Mouse (Mus musculus) lung, adult 18-20 months (tissue): ENCODE results near the gene Ano2.
A peak's percentile ranks its signal among the peaks of the same experiment; 100 is the strongest.

Experiments
- DNase-seq, 2 experiments: peaks; one replicate each; pipeline ENCODE4 v3.0.0; 2022; ENCODE audit warnings: mixed read lengths in 2 of 2

Gene Ano2

DNA sequence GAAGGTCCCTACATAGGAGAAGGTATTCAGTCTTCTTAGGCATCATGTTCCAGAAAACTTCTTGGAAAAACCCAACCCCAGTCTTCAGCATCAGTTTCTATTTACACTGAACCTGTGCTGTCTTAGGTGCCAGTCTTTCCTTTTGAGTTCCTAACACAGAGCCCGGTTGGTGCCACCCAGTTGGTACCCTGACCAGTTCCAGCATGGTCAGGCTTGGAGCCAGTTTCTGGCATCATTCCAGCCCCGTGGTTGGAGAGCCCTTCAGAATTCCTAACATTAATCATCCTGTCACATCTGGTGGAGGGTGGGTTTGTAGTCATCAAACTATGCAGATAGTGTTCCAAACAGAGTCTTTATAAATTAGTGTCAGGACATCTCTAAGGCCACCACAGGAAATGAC lies 234.8 kb downstream of the Ano2 start:
- no peak for DNase-seq

DNA sequence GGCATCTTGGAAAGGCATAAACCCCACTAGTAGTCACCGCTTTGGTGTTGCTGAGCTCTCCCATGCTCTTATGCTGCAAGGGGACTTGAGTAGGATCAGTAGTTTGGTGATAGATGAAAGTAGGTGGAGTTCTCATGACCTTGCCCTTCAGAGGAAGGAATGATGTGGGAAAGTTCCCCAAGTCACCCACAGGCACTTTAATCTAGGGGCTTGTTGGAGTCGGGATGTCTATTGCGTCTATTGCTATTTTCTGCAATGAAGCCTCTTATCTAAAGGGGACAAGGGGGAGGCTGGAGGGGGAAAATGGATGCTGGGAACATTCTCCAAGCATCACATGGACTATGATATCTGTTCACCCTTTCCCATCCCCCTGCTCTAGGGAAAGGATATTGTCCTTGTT lies 235.6 kb downstream of the Ano2 start:
- no peak for DNase-seq

DNA sequence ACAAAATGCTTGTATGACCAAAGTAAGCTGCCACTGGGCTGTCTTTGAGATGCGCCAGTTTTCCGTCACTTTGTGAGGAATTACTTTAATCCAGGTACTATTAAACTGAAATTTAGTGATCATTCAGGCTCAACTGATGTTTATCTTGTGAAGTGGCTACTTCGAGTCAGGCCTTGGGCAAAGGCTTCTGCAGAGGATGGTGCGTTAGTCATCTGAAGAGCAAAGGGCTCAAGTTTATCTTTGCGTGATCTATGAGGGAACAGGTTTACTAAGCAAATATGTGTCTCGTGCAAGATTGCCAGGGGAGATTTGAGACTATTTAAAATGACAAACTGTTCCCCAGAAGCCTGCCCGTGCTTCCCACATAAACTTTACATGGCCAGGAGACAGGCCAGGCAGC lies 241.7 kb downstream of the Ano2 start:
- no peak for DNase-seq

DNA sequence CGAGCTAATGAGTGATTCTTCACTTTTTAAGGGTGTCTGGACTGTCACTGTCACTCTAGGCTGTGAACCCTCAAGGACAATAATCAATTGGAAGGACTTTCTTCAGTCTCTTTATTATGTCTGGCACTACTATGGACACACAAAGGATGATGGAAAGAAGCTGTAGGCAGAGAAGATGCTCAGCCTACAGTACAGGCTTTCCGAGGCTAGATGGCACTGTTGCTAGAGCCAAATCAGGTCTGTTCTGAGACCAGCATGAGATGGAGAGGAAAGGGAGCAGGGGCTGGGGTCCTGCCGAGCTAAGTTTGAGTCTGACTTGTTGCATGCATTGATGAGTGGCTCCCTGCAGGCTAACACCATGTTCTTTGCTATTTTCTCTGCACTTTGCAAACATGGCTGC lies 264.7 kb downstream of the Ano2 start:
- DNase-seq = peak in 1 of 2 experiments; percentile 6

DNA sequence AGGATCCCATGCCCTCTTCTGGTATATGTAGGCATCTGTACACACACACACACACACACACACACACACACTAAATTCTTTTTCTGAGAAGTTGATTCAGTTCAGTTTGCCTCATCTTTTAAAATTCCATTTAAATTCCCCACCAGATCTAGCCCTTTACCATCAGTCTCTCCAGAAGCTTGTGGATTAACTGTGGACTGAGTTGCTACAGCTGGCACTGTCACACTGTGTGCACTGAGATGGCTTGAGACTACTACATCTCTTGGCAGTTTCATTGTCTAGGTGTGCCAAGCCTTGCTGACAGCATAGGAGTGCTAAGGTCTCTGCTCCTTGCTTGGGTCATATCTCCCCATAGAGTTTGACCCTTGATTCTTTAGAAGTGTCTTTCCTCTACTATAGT lies 283.3 kb downstream of the Ano2 start:
- DNase-seq = peak; percentile 6 to 34

DNA sequence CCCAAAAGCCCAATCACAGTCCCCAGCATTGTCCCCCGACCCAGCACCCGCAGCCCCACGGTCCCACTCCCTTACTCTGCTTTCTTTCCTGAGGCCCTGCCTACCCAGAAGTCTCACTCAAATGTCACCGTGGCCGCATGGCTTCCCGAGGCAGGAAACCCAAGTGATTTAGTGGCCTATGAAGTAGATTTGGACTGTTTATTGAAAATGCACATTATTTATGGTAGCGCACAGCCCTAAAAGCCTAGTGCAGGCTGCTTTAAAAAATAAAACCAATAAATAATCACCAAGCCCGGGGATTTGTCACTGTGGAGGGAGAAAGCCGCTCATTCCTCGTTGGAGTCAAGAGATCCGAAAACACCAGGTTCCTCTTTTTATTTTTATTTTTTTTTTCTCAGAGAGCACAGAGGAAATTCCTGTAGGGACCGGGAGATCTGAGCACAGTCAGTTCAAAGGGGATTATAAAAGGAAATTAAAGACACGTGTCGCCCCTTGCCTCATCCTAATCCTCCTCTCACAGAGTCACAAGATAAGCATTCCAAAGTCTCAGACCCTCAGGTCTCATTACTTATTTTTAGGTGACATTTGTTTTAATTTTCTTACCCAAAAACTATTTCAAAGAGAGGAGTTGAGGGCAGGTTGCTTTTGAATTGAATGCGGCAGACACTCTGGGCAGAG lies 285.7 kb downstream of the Ano2 start:
- no peak for DNase-seq

DNA sequence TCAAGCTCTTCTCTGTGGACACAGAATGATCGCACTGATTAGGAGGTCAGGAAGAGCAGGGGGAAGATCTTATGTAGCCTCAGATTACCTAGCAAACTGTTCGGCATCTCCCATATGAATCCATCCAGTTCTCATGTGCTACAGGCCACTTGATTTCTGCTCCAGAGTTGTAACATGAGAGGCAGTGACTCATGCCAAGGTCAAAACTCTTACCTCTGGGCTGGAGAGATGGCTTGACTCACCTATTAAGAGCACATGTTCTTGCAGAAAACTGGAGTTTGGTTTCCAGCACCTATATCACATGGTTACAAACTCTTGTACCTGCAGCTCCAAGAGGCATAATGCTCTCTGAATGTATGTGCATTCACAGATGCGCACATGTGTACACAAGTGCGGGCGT lies 289.4 kb downstream of the Ano2 start:
- DNase-seq = peak in 1 of 2 experiments; percentile 46

DNA sequence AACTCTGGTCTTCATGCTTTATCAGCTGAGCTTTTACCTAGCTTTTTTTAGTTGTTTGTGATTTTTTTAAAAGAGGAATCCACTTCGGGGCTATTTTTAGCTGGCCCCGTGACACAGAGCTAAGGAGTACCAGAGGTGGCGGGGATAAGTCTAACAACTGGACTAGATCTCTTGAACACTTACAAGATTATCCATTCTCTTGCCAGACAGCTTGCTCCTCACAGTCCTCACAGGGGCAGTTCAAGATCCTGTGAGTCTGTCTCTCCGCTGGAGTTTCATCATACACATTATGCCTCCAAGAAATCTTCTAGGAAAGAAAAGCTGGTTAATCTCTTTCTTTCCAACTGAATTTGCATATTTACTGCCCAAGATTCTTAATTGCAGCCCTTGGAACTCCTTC lies 293.8 kb downstream of the Ano2 start:
- peak in 1 of 2 experiments; percentile 9 for DNase-seq

DNA sequence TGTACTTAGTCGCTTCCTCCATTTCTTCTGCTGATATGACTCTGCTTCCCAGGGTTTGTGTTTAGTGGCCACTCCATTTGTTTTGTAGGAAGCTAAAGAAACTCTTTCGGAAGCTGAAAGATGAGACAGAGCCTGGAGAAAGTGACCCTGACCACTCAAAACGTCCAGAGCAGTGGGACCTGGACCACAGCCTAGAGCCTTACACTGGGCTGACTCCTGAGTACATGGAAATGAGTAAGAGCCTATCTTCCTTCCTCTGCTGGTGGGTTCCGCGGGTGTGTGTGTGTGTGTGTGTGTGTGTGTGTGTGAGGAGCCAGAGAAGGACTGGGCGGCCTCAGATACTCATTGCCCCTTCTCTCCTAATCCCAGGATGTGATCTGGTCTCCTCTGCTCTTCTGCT lies 302.5 kb downstream of the Ano2 start:
- no peak for DNase-seq

DNA sequence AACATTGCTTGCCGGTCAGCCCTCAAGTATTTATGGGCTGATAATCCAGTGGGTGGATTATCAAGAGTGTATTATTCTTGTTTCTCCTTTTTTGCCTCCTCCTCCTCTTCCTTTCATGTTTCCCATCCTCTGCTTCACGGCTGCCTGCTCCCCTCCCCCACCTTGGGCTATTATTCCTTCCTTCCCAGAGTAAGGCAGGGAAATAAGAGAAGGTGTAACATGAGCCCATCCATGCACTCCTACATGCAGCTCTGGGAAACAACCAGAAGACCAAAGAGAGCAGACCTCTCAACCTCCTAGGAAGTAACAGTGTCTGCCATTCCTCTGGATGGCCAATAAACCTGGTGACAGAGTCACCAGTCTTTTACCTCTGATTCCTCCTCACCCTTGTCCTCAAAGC lies 311.6 kb downstream of the Ano2 start:
- no peak for DNase-seq

DNA sequence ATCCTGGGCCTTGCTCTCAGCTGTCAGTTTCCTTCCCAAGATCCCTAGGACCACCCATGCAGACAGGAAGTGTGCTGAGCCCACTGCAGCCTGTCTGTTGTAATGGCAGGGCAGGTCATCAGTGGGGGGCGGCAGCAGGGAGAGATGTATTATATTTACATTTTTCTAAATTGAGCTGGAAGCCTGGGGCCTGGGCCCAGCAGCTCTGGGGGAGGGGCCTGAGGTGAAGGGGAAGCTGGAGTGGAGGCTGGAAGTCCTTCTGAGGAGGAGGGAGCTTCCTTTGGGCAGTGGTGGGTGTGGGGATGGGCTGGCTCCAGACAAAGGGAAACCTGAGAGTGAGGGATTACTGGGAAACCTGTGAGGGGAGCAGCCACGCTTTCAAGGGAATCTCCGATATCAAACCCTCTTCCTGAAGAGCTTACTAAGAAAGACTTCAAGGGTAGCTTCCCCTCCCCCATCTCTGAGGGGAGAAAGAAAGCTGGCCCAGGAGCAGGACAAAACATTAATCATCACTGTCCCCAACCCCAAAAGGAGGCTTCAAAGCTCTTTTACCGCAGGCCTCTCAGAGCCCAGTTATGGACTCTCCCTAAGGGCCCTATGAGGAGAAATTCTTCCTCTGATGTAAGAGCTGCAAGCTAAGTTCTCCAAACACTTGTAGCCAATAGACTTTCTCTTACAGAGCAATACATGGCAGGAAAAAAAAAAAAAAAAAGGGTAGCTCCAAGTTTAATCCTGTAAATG lies 313.0 kb downstream of the Ano2 start:
- no peak for DNase-seq

DNA sequence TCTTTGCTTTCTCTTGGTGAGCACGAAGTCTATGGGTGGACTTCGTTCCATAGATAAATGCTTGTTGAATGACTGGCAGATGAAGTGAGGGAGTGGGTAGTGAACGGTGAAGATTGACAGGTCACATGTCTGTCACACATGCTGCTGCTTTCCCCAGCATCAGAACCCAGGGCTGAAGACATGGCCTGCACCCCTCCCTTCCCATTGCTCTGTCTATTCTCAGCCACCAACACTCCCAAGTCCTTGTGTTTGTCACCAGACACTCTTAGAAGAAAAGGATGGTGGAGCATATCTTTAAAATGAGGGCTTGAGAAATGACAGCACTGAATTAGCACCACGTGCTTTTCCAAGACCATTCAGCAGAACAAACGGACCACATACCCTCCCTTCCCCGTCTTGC lies 316.4 kb downstream of the Ano2 start:
- DNase-seq = no peak

DNA sequence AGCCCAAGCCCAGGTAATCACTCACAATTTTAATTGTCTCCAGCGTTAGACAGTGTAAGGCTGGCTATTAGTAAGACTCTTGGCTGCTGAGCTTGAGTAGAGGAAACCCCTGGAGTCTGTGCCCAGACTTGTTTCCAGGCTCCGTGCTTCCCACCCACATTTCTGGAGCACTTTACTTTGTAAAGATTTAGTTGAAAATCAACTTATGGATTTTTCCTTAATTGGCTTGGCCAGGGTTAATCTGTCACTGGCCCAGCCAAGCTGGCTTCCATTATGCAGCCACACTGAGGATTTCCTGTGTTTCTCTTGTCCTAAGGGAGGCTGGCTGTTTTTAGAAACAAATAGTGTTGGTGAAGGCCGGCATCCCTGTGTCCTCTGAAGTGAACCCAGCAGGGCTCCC lies 318.9 kb downstream of the Ano2 start:
- no peak for DNase-seq

DNA sequence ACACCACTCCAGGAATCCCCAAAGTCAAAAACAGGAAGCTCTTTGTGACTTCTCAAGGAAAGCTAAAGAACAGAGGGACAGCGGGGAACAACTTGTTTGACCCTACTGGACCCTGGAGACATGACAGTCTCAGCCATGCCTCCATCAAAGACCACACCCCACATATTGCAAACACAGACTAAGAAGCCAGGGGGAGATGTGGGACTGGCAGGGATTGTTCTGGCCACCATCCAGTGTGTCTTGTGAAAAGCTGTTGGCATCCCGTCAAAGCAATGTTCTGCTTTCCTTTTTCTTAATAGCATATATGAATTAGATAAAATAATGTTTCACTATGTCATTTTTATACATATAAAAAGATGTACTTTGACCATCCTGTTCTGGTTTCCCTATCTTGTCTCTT lies 326.8 kb downstream of the Ano2 start:
- DNase-seq = no peak

DNA sequence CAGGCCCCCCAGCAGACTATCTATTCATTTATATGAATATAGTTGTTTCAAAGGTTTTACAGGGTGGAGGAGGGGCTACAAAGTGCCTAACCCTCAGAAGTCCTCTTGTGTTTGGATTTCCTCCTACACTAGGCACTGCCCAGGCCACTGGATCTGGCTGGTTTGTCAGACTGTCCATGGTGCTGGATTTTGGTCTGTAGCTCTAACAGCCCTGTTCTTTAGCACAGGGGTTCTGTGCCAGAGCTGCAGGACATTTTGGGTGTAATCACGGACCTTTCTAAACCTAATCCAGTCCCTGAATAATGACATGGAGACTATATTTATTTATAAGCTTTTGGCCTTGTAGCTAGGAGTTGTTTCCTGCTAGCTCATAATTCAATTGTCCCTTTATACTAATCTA lies 328.2 kb downstream of the Ano2 start:
- DNase-seq = no peak

DNA sequence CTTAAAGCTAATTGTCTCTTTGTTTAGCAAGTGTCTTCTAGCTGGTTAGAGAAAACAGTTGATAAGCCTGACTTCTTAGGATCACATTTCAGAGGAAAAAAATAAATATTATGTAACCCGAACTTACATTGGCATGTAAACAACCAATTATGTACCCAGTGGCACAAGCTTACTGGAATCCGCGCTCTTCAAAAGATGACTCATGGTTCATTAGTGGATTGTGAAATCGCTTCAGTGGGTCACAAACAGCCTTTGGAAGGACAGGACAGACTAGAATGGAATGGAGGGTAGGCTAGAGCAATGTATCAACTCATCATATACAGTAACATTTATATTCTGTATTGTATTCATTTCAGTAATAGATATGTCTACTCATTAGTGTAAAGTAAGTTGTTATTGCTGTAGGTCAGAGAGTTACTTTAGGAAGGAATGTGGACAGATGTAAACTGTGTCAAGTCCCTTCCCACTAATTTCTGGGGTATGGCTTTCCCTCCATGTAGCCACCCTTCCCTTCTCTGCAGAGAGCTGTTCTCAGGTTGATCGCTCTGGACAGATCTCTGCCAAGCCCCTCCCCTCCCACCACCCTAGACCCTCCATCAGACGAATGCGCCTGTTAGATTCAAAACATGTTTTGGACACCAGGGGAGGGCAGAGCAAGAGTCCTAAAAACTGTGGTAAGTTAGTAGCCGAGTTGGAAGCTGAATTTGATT lies 343.6 kb downstream of the Ano2 start:
- DNase-seq = peak; percentile 51 to 75

DNA sequence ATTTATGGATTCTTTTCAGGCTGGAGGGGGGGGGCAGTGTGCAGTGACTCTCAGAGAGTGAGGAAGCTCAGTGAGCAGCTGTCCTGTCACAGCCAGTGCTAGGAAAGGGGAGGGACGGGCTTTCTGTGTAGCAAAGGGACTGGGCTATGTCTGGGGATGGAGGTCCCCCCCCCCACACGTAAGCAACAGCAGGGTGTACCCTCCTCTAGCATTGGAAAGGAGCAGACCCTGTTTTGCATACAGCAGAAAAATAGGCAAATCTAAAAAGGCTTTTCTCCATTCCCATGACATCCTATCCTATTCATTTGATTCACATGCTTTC lies 344.1 kb downstream of the Ano2 start:
- no peak for DNase-seq

DNA sequence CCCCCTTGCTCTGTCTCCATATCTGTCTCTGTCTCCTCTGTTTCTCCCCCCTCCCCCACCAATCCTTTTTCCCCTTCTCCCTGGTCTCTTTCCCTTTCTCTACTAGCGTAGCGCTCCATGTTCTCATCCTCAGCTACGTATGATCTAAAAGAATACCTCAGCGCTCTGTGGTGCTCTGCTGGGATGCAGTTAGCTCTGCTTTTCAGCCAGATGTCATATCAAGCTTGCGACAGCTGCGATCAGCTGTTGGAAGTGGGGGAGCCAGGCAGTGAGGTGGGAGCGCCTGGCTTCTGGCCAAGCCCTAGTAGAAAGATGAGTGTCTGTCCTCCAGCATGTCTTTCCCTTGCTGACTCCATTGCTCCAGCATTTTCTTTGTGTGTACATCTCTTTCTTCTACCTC lies 344.5 kb downstream of the Ano2 start:
- DNase-seq = peak; percentile 34 to 46

DNA sequence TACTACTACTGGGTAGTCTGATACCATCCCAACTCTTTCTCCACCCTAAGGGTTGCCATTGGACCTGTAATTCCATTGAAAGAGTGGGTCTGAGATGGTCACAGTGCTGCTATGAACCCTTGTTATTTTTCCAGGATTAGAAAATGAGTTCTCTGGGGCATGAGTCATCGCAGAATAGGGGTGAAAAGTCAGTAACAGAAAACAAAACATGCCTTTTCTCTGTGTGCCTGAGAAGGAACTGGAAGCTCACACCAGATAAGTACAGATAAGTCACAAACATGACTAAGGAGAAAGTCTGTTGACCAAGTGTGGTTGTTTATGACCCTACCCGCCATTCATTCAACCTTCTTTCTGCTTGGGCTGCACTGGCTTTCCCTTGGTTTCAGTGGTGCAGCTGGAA lies 345.4 kb downstream of the Ano2 start:
- DNase-seq = no peak

DNA sequence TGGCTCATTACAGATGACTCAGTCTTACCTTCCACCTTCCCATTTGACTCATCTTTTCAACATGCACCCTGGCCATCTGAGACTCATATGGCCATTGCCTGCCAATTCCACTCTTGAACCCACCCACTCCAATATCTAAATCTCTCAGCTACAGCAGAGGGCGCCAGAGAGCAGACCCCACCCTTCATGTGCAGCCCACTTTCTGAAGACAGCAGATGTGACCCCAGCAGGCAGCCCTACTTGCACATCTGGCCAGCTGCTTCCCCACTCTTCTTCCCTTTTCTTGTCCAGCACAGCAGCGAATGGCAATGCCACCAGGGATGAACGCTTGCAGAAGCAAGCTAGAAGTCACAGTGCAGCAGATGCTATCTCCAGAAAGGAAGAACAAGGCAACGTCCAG lies 355.7 kb downstream of the Ano2 start:
- DNase-seq = no peak

DNA sequence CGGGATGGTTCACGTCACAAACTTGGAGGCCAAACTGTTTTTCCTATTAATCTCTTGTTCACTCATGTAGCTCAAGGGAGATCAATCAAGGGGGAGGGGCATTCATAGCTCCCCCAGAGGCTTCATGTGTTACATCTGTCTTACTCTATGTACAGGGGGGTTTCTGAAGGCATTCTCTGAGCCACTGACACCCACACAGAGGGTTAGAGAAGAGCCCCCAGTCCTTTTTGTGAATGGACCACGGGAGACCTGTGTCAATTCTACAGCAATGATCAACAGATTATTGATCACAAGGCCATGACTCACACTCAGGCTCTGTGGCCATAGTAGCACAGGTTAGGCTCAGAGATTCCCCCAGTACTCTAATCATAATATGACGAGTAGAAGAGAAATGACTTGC lies 358.0 kb downstream of the Ano2 start:
- DNase-seq = no peak

DNA sequence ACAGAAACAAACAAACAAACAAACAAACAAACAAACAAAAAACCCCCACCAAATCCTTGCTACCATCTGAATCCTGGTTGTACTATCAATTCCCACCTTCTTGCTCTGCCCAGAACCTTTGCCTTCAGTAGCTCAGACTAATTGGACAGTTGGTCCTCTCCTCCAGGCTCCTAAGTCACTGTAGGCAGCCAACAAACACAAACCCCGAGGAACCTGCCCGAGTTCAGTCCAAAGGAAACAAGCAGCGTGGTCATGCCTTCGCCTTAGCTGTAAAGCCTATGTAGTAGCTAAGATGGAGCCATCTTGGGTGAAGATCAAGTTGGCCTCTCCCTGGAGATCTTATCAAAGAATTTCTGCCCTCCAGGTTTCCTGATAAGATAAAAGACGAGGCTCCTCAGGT lies 362.9 kb downstream of the Ano2 start:
- DNase-seq = no peak

DNA sequence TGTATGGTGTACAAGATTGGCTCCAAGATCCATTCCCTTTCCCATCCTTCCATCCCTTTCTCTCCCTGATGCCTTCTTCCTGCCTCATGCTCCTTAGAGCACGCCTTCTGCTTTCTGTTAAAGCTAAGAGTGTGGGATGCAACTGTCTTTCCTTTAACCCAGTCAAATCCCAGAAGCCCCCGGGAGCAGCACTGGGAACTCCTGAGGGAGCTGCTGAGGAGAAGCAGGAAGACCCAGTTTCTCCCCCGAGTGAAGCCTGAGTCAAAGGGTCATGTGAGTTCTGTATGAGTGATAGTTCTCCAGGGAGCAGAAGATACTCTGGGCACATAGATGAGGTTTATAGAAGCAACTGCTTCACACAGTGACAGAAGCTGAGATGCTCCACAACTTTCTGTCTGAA lies 367.5 kb downstream of the Ano2 start:
- DNase-seq = no peak

DNA sequence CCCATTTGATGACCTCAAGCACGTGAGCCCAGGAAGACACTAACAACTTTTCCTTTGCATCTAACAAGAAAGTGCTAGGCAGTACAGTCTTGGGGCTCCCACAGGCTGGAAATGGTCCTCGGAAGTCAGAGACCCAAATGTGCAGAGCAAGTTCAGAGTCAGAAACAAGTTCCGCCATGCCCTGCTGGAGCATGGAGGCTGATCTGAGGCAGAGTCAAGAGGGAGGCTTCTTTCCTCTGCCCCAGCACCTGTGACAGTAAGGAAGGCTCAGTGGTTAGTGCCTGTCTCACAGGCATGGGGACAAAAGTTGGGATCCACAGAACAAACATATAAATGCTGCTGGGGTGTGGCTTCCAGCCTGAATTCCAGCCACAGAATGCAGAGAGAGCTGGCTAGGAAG lies 390.3 kb downstream of the Ano2 start:
- DNase-seq = no peak
